16 mouse cellular contexts compared by ENCODE assay signal in the genomic region with DNA sequence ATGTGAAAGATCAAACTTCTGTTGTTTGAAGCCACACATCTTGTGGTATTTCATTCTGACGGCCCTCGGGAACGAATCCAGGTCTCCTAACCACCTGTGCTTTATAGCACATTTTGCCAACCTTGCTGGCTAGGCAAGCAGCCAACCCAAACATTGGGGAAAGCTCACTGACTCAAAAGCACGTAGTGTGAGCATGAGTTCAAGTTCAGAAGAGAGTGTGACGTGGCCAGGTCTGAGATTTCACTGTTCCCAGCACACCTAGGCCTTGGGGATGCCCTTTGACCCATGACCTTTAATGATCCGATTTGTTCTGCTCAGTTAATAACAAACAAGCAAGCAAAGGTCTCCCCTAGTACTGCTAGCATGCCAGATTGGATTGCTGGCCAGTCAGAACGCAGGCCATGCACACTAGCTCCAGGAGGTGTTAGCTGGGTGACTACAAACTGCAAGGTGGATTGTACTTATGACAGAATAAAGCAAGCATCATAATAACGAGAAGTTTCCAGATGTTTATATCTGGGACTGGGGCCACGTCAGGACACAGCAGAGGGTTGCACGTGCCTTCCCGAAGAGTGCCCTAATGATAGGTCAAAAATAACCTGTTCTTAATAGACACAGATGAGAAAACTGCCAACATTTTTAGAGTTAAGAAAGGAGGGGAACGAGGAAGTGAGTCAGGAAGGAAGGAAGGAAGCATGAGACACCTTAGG. TPM values are rescaled to one million over a fixed set of nuclear protein-coding genes. Genes with fewer than 3 reads are reported as not detected.
DNase-seq lines count a peak whose midpoint lies in the region; ATAC-seq and TF ChIP-seq lines count a peak whose summit lies in the region.
"Had no signal": no experiment of that assay in that cellular context is flagged by ENCODE, and none has a peak within 500 bp of the region (broad histone marks: within the 10 kb centered on the region; RNA-seq: fewer than 3 reads in every experiment).

No protein-coding gene starts in this region.

- H3K79me2 ChIP-seq in heart, adult 2 months (replicated peaks; ENCODE audit: control insufficient read depth, insufficient read depth, low read length) = no peaks in the 10 kb centered on the region

- peaks cover 5% of the 10 kb centered on the region; the same call in 1 of the 2 replicates for H3K4me1 ChIP-seq in heart, adult 2 months (ENCODE audit: control insufficient read depth, insufficient read depth, low read length)

- peak overlapping the region; percentile 72 for H3K27ac ChIP-seq in heart, adult 2 months
- H3K27ac ChIP-seq: hindbrain, embryonic 14.5 days; kidney, postnatal 0 days; left cerebral cortex, adult 2 months; liver, embryonic 13.5 days had no signal

- H3K9ac ChIP-seq in heart, adult 2 months (ENCODE audit: low read depth, low read length) = no peak overlapping the region
- H3K9ac ChIP-seq: hindbrain, embryonic 14.5 days; liver, embryonic 13.5 days had no signal

- TF ChIP-seq CTCF in heart, adult 2 months (IDR thresholded peaks at IDR 0.05) = no peak

- 0 out of 2 replicates have a peak, but pooled peaks have one; percentile 23 for TF ChIP-seq EP300 in heart, adult 2 months (IDR thresholded peaks at IDR 0.05; ENCODE audit: insufficient read depth, low read depth, low read length)

- no peaks in the 10 kb centered on the region for H3K27me3 ChIP-seq in heart, adult 2 months (ENCODE audit: control insufficient read depth, insufficient read depth, low read length)
- H3K27me3 ChIP-seq: liver, embryonic 13.5 days had no signal

- 39% methylated on average over 12 of the region's 12 CpGs for WGBS in heart, adult 2 months

- H3K4me3 ChIP-seq in heart, adult 2 months = no peak overlapping the region
- H3K4me3 ChIP-seq: left cerebral cortex, adult 2 months; liver, embryonic 13.5 days had no signal

- peak in 1 of 2 experiments; percentile 21 for DNase-seq in heart, adult 2 months
- DNase-seq in heart, adult 9 months (ENCODE audit: low spot score in 2 of 2) = no peak
- DNase-seq in urinary bladder, postnatal 14 days (ENCODE audit: low spot score) = peak; percentile 35
- no peak for DNase-seq in urinary bladder, postnatal 4 days (ENCODE audit: low spot score in 2 of 2)
- peak; percentile 87 to 89 for DNase-seq in kidney, postnatal 36 days
- peak; percentile 61 for DNase-seq in yolk sac, embryonic 10.5 days (ENCODE audit: low spot score)
- DNase-seq in thymus, postnatal 4 days = no peak
- DNase-seq: gastrocnemius, postnatal 25 days; liver, embryonic 13.5 days; midbrain, embryonic 14.5 days; right cerebral cortex, postnatal 4 days had no signal

- H3K36me3 ChIP-seq in heart, adult 2 months (ENCODE audit: control insufficient read depth, insufficient read depth, low read length) = no peaks in the 10 kb centered on the region
- H3K36me3 ChIP-seq: liver, embryonic 13.5 days had no signal

- no peak for TF ChIP-seq POLR2A in heart, adult 2 months (IDR thresholded peaks at IDR 0.05; ENCODE audit: insufficient read depth, low read depth, low read length)

- ATAC-seq in frontal cortex, adult (ENCODE audit: low TSS enrichment) = no peak
- ATAC-seq: forebrain, embryonic 16.5 days had no signal

- intact Hi-C loops in heart, adult 2 months (cut with DNase I) = no loop called here

RNA-seq across cellular contexts. Expression of a gene that starts 2.8 kb away (rescaled TPM):
- 100 to 1,000 TPM; 121 to 146 TPM for total RNA-seq in heart, adult 2 months (2021)
- polyA plus RNA-seq in heart, adult 2 months (2012; rRNA removed) = 45.5 and 79.1 TPM in 2 replicates

Comparison
In these comparisons a context has a peak if more than half of its experiments do, and no peak if none do; other contexts are left out.
1. DNase-seq: peak in urinary bladder, postnatal 14 days (single experiment), kidney, postnatal 36 days (2 of 2) and yolk sac, embryonic 10.5 days (single experiment); none in heart, adult 9 months (0 of 2), urinary bladder, postnatal 4 days (0 of 2) and thymus, postnatal 4 days (single experiment).